In genomic region chr4:141720761-141721523, GRCm38 (mm10) we compare ENCODE assay signal across 10 mouse cellular contexts. TPM values are rescaled to one million over a fixed set of nuclear protein-coding genes. Genes with fewer than 3 reads are reported as not detected.
DNase-seq lines count a peak whose midpoint lies in the region; ATAC-seq and TF ChIP-seq lines count a peak whose summit lies in the region.
"Had no signal": no experiment of that assay in that cellular context is flagged by ENCODE, and none has a peak within 500 bp of the region (broad histone marks: within the 10 kb centered on the region; RNA-seq: fewer than 3 reads in every experiment).

No protein-coding gene starts in this region.

- H3K36me3 ChIP-seq in hindbrain, postnatal 0 days (ENCODE audit: insufficient read depth, low read length) = no peaks in the 10 kb centered on the region; the same call in 1 of the 2 replicates
- peaks cover 4% of the 10 kb centered on the region; the same call in 1 of the 2 replicates for H3K36me3 ChIP-seq in midbrain, embryonic 14.5 days (ENCODE audit: control insufficient read depth, insufficient read depth, low read length)
- peaks cover 11% of the 10 kb centered on the region for H3K36me3 ChIP-seq in forebrain, embryonic 13.5 days (ENCODE audit: poor library complexity, severe bottlenecking)

- H3K4me1 ChIP-seq in bone marrow macrophage, adult 2 months (ENCODE audit: control insufficient read depth, insufficient read depth, low read length) = peaks cover 58% of the 10 kb centered on the region
- peaks cover 10% of the 10 kb centered on the region; the same call in 1 of the 2 replicates for H3K4me1 ChIP-seq in hindbrain, postnatal 0 days (ENCODE audit: insufficient read depth, low read length)
- peaks cover 13% of the 10 kb centered on the region for H3K4me1 ChIP-seq in midbrain, embryonic 14.5 days (ENCODE audit: control insufficient read depth, insufficient read depth, low read length)
- peaks cover 31% of the 10 kb centered on the region for H3K4me1 ChIP-seq in forebrain, embryonic 13.5 days

- H3K4me3 ChIP-seq in left cerebral cortex, adult 2 months = peak overlapping the region; percentile 3; the same call in 1 of the 2 replicates
- H3K4me3 ChIP-seq in bone marrow macrophage, adult 2 months (ENCODE audit: insufficient read depth, low read length) = peak overlapping the region; percentile 83
- H3K4me3 ChIP-seq in hindbrain, postnatal 0 days (ENCODE audit: low read length) = no peak overlapping the region
- no peak overlapping the region for H3K4me3 ChIP-seq in midbrain, embryonic 14.5 days (replicated peaks; ENCODE audit: low read depth, low read length)
- no peak overlapping the region for H3K4me3 ChIP-seq in forebrain, embryonic 13.5 days

- no peak overlapping the region for H3K9ac ChIP-seq in hindbrain, postnatal 0 days (replicated peaks; ENCODE audit: low read length)
- no peak overlapping the region for H3K9ac ChIP-seq in midbrain, embryonic 14.5 days (replicated peaks; ENCODE audit: low read length)
- H3K9ac ChIP-seq in forebrain, embryonic 13.5 days = no peak overlapping the region

- H3K27me3 ChIP-seq in hindbrain, postnatal 0 days (ENCODE audit: insufficient read depth, low read length) = no peaks in the 10 kb centered on the region
- H3K27me3 ChIP-seq in midbrain, embryonic 14.5 days (ENCODE audit: control insufficient read depth, insufficient read depth, low read length) = no peaks in the 10 kb centered on the region
- 0 out of 2 replicates have a peak, but pooled peaks cover 3% of the 10 kb centered on the region for H3K27me3 ChIP-seq in forebrain, embryonic 13.5 days

- DNase-seq in left cerebral cortex, adult 2 months (ENCODE audit: extremely low spot score in 1 of 2, low spot score in 2 of 2) = no peak
- no peak for DNase-seq in left cerebral cortex, adult 11 months (ENCODE audit: low spot score)
- no peak for DNase-seq in hindbrain, postnatal 0 days (ENCODE audit: low spot score)
- no peak for DNase-seq in midbrain, embryonic 14.5 days
- DNase-seq in cerebellum, adult 11-12 months = no peak
- DNase-seq in adrenal gland, postnatal 36 days = no peak
- DNase-seq: right cerebral cortex, postnatal 4 days had no signal

- 77% methylated on average over 6 of the region's 6 CpGs for whole genome bisulfite sequencing in hindbrain, postnatal 0 days
- 86% methylated on average over 6 of the region's 6 CpGs for WGBS in midbrain, embryonic 14.5 days
- 91% methylated on average over 6 of the region's 6 CpGs for WGBS in forebrain, embryonic 13.5 days

- H3K27ac ChIP-seq in left cerebral cortex, adult 2 months = no peak overlapping the region
- H3K27ac ChIP-seq in bone marrow macrophage, adult 2 months (ENCODE audit: insufficient read depth, low read depth, low read length) = peak overlapping the region; percentile 85
- H3K27ac ChIP-seq in hindbrain, postnatal 0 days = no peak overlapping the region
- no peak overlapping the region for H3K27ac ChIP-seq in midbrain, embryonic 14.5 days (replicated peaks; ENCODE audit: low read depth, low read length)
- no peak overlapping the region for H3K27ac ChIP-seq in forebrain, embryonic 13.5 days

- TF ChIP-seq CTCF in left cerebral cortex, adult 2 months (IDR thresholded peaks at IDR 0.05) = no peak
- no peak for TF ChIP-seq CTCF in bone marrow macrophage, adult 2 months (IDR thresholded peaks at IDR 0.05; ENCODE audit: low read depth, low read length)
- TF ChIP-seq CTCF in hindbrain, postnatal 0 days (IDR thresholded peaks at IDR 0.05; ENCODE audit: low read depth) = no peak

- H3K9me3 ChIP-seq in hindbrain, postnatal 0 days (ENCODE audit: low read length) = no peaks in the 10 kb centered on the region
- H3K9me3 ChIP-seq in midbrain, embryonic 14.5 days (ENCODE audit: control insufficient read depth, low read length) = no peaks in the 10 kb centered on the region
- no peaks in the 10 kb centered on the region for H3K9me3 ChIP-seq in forebrain, embryonic 13.5 days (replicated peaks)

- no peak for ATAC-seq in hindbrain, postnatal 0 days
- ATAC-seq in midbrain, embryonic 14.5 days (ENCODE audit: low FRiP score, low TSS enrichment) = no peak
- no peak for ATAC-seq in forebrain, embryonic 13.5 days

- TF ChIP-seq POLR2A in bone marrow macrophage, adult 2 months (IDR thresholded peaks at IDR 0.05; ENCODE audit: borderline replicate concordance, low read depth, low read length) = no peak

- H3K4me2 ChIP-seq in hindbrain, postnatal 0 days (ENCODE audit: low read depth, low read length) = peak overlapping the region; percentile 89
- peak overlapping the region; percentile 90; the same call in 1 of the 2 replicates for H3K4me2 ChIP-seq in midbrain, embryonic 14.5 days (ENCODE audit: low read length)
- no peak overlapping the region for H3K4me2 ChIP-seq in forebrain, embryonic 13.5 days

- intact Hi-C loops in left cerebral cortex, adult 2 months (cut with DNase I) = loop anchor here (10.0 kb wide), 1 partner anchor 234 kb away; no protein-coding TSS in a partner anchor

RNA-seq across cellular contexts. Expression of gene Ddi2, which starts 2.3 kb away (rescaled TPM):
- 10 to 100 TPM; 47.8 to 48.5 TPM for total RNA-seq in left cerebral cortex, adult 2 months (2021)
- polyA plus RNA-seq in bone marrow macrophage, adult 2 months (2012; ENCODE audit: insufficient read depth, insufficient read length, missing spikeins) = 69.5 and 74.4 TPM in 2 replicates
- 20.9 and 31.5 TPM in 2 replicates for total RNA-seq in hindbrain, postnatal 0 days (2014; rRNA removed)
- polyA plus RNA-seq in hindbrain, postnatal 0 days (2015; fragmentation: Nextera tagmentation; extraction: Ambion mirVana) = 12.1 and 12.5 TPM in 2 replicates
- 9.6 and 12.9 TPM in 2 replicates for polyA plus RNA-seq in midbrain, embryonic 14.5 days (2014; fragmentation: Nextera tagmentation; extraction: Ambion mirVana)
- 10 to 100 TPM; 56.6 to 58.9 TPM for total RNA-seq in adrenal gland, postnatal 36 days (2021)
- polyA plus RNA-seq in forebrain, embryonic 13.5 days (2015; fragmentation: Nextera tagmentation; extraction: Ambion mirVana) = 14.7 TPM in 2 replicates

RNA-seq across cellular contexts. Expression of gene Agmat, which starts 25.5 kb away (rescaled TPM):
- total RNA-seq in left cerebral cortex, adult 2 months (2021) = 1 to 10 TPM; 2.0 to 2.7 TPM
- not detected in 2 replicates for polyA plus RNA-seq in bone marrow macrophage, adult 2 months (2012; ENCODE audit: insufficient read depth, insufficient read length, missing spikeins)
- 0.72 TPM in 1 of 2 replicates, not detected in the other for total RNA-seq in hindbrain, postnatal 0 days (2014; rRNA removed)
- 0.60 and 0.62 TPM in 2 replicates for polyA plus RNA-seq in hindbrain, postnatal 0 days (2015; fragmentation: Nextera tagmentation; extraction: Ambion mirVana)
- not detected in 2 replicates for polyA plus RNA-seq in midbrain, embryonic 14.5 days (2014; fragmentation: Nextera tagmentation; extraction: Ambion mirVana)
- 10 to 100 TPM; 35.7 to 41.3 TPM for total RNA-seq in adrenal gland, postnatal 36 days (2021)
- polyA plus RNA-seq in forebrain, embryonic 13.5 days (2015; fragmentation: Nextera tagmentation; extraction: Ambion mirVana) = not detected in 2 replicates
- total RNA-seq: gastrocnemius, adult 18-20 months had no signal

RNA-seq across cellular contexts. Expression of gene Rsc1a1, which starts 35.5 kb away (rescaled TPM):
- 1 to 10 TPM; 1.1 to 1.2 TPM for total RNA-seq in left cerebral cortex, adult 2 months (2021)
- 5.6 TPM in 1 of 2 replicates, not detected in the other for polyA plus RNA-seq in bone marrow macrophage, adult 2 months (2012; ENCODE audit: insufficient read depth, insufficient read length, missing spikeins)
- total RNA-seq in hindbrain, postnatal 0 days (2014; rRNA removed) = 3.0 and 13.6 TPM in 2 replicates
- 0.32 TPM in 1 of 2 replicates, not detected in the other for polyA plus RNA-seq in hindbrain, postnatal 0 days (2015; fragmentation: Nextera tagmentation; extraction: Ambion mirVana)
- not detected in 2 replicates for polyA plus RNA-seq in midbrain, embryonic 14.5 days (2014; fragmentation: Nextera tagmentation; extraction: Ambion mirVana)
- 1 to 10 TPM in 1 of 2 experiments, not detected in 1; 2.4 TPM for total RNA-seq in adrenal gland, postnatal 36 days (2021)
- 0.21 and 2.8 TPM in 2 replicates for polyA plus RNA-seq in forebrain, embryonic 13.5 days (2015; fragmentation: Nextera tagmentation; extraction: Ambion mirVana)

RNA-seq across cellular contexts. Expression of gene Plekhm2, which starts 56.2 kb away (rescaled TPM):
- 10 to 100 TPM; 90.1 to 94.2 TPM for total RNA-seq in left cerebral cortex, adult 2 months (2021)
- polyA plus RNA-seq in bone marrow macrophage, adult 2 months (2012; ENCODE audit: insufficient read depth, insufficient read length, missing spikeins) = 56.0 and 62.1 TPM in 2 replicates
- 45.8 and 47.6 TPM in 2 replicates for total RNA-seq in hindbrain, postnatal 0 days (2014; rRNA removed)
- polyA plus RNA-seq in hindbrain, postnatal 0 days (2015; fragmentation: Nextera tagmentation; extraction: Ambion mirVana) = 6.1 and 6.4 TPM in 2 replicates
- polyA plus RNA-seq in midbrain, embryonic 14.5 days (2014; fragmentation: Nextera tagmentation; extraction: Ambion mirVana) = 5.1 and 8.4 TPM in 2 replicates
- total RNA-seq in adrenal gland, postnatal 36 days (2021) = 10 to 100 TPM; 46.0 to 65.8 TPM
- polyA plus RNA-seq in forebrain, embryonic 13.5 days (2015; fragmentation: Nextera tagmentation; extraction: Ambion mirVana) = 6.1 and 7.2 TPM in 2 replicates

Comparison
In these comparisons a context has a peak if more than half of its experiments do, and no peak if none do; other contexts are left out.
1. H3K4me3 ChIP-seq: peak in left cerebral cortex, adult 2 months (single experiment) and bone marrow macrophage, adult 2 months (single experiment); none in hindbrain, postnatal 0 days (single experiment), midbrain, embryonic 14.5 days (single experiment) and forebrain, embryonic 13.5 days (single experiment).